Mouse (Mus musculus): Measurements from ENCODE around the gene Hnrnpl.

GRCm38 (mm10) chr7:28815230-28815629 lies 6.9 kb downstream of the Hnrnpl start:
- TF ChIP-seq CTCF (IDR thresholded peaks at IDR 0.05; ENCODE audit: insufficient read depth, low read length) = no peak
- TF ChIP-seq POLR2A (IDR thresholded peaks at IDR 0.05; ENCODE audit: borderline replicate concordance, extremely low read depth, low read depth, low read length) = no peak
